Mouse (Mus musculus) frontal cortex, postnatal 25 days (tissue): ENCODE results near the gene Eml1.

Experiments
- DNase-seq, 2 experiments: peaks; one replicate each; pipeline ENCODE4 v3.0.0; 2022; ENCODE audit warnings: low spot score in 2 of 2

Gene Eml1

DNA sequence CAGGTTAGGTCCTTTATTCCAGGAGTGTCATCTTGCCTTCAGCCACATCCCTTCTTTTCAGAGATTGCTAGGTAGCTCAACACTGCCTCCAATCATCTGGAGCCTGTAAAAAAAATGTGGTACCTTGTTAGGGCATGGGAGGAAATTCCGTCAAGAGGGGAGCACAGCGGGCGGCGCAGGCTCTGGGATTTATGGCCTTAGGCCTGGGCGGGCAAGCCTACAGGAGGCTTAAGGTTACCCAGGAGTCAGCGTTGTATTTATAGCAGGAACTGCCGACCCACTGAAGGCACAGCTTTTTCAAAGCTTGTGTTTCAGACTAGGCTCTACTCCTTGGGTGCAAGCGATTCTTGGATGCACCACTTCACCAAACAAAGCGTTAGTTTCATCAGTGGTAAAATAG is 2.9 kb downstream of the Eml1 start:
- no peak for DNase-seq

DNA sequence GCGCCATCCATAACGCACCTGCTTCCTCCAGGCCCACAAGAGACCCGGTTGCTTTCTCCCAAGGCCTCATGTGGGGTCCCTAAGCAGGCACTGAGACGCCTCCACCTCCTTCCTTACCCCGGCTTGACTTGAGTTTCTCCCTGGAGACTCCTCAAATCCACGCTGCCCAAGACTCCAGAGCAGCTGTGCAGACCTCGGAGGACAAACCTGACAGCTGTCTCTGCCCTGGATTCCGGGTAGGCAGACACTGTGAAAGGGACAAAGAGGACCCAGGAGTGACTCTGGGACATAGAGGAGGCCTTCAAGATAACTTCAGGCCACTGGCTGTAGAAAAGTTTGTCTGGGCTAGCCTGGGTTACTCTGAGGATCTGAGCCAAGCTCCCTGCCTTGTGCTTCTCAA is 3.9 kb downstream of the Eml1 start:
- DNase-seq, result no peak

DNA sequence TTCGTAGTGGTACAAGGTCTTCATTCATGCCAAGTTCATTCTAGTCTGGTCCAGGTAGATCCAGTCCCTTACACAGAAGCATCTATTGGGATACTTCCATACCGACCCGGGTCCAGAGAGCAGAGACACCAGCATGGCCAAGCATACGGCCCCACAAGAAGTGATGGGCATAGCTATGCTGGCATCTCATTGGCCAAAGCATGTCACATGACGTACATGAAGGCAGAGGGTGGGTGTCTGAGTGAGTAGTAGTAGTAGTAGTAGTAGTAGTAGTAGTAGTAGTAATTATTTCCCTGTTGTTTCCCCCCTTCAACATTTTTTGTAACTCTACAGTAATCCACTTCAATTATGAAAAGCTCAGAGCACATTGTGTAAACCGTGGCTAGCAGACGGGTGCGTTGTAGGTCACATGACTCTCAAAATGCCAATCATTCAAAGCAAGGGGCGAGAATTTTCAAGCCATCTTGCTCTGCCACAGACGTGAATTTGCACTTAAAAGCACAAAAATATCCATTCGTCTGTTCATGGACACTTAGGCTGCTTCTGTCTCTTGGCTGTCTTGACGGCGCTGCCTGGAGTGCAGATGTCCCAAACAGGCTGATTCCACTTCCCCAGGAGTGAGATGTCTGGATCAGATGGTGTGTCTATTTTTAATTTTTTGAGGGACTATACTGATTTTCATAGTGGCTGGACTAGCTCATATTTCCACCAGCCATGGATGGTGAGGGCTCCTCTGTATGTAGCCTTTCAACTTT is 7.8 kb downstream of the Eml1 start:
- DNase-seq, result no peak

DNA sequence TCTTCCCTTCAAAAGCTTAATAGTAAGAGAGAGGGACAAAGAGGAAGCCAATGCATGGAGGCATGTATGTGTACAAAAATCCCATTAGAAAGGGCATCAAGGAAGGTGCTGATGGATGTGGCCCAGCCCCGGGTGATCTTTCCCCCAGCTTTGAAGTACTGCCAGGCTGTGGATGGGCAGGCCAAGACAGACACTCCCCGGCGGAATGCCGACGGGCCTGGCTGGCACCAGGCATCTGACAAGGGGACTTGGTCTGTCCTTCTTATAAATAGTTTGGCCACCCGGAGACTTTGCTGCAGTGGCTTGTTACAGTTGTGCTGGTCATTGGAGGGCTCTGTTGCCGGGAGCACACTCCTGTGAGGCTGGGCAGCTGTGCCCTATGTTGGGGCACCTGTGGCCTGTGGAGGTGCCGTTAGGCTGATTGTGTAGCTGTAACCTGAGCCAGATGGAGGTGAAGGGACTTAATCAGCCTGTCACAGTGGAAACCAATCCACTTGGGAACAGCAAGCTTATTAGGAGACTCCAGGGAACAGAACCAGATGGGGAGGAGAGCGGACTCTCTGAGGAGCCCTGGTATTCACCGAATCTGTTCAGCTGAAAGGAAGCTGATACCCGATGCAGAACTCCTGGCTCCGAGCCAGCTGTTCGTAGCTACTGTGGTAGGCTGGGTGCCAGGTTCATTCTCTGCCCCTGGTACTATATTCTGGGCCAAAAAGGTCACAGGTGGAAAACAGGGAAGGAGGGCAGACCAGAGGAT is 15.9 kb downstream of the Eml1 start:
- no peak for DNase-seq

DNA sequence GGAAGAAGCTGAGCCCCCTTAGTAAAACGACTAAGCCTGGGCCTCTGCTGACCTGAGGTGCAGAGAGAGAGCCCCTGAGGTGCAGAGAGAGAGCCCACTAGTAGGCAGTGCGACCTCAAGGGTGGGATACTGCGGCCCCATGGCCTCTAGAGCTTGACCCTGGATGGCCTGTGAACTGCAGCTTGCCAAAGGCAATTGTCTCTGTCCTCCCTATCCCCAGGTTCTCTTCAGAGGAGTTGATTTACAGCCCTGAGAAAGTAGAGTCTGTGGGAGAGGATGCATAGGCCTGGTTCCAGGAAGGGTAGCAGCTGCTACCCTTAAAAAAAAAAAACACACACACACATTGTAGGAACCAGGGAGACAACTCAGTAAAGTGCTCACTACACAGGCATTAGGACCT is 19.0 kb downstream of the Eml1 start:
- DNase-seq, result no peak

DNA sequence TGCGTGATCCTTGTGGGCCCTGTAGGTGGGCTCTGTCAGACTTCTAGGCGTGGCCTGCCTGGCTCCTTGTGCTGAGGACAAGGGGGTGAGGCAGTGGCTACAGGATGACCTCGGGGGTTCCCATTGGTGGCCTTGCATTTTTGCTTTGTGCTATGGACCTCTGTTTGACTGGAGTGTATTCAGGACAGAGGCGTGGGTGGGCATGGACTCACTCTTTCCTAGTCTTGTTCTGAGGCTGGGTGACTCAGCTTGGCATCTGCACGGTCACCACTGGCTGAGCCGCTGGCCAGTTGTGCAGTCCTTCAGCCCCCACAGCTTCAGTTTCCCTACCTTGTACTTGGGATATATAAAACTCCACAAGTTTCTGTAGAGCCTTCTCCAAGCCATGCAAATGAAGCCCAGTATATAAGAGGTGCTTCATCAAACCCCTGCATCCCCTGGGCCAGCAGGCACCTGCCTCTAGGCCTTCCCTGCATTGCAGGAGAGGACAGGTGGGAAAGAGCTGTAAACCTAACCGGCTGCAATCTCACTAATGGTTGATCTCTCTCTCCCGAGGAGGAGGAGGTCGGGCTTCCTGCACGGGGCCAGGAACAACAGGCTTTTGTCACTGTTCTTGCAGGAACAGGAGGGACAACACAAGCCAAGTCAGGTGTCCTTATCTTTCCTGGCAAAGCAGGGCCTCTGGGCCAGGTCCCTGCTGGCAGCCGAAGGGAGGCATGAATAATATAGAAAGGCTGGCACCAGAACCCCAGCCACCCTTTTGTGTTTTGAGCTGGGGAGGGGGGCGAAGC is 21.7 kb downstream of the Eml1 start:
- no peak for DNase-seq

DNA sequence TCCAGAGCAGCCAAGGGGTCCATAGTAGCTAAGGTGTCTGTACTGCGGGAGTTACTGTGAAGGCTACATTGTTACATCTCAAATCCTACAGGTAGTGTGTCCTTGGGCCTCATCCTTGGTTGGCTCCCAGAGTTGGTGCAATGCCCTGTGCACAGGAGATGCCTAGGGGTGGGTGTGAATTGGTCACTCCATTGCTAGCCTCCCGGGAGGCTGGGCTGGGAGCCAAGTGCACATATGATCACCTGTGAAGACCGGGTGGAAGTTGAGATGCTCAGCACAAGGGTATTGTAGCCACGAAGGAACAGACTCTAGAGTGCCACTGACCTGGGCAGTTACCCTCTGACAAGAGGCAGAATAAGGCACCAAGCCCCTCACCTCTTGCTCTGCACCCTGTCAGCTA is 22.3 kb downstream of the Eml1 start:
- no peak for DNase-seq

DNA sequence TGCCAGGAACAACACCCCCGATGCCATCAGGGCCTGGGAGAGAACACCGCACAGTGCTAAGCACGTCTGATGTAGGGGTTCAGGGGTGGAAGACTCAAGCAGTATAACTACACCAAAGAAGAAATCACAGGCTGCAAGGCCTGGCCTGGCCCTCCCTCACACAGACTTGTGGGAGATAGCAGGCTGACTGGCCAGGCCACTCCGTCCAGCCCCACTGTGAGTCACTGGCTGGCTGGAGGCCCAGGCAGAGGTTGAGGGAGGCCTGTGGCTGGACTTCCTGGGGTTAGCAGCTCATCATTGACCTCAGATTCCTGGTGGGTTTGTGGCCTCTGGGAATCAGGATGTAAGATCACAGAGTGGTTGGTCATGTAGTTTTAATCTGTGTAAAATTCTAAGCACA is 22.9 kb downstream of the Eml1 start:
- DNase-seq, result no peak

DNA sequence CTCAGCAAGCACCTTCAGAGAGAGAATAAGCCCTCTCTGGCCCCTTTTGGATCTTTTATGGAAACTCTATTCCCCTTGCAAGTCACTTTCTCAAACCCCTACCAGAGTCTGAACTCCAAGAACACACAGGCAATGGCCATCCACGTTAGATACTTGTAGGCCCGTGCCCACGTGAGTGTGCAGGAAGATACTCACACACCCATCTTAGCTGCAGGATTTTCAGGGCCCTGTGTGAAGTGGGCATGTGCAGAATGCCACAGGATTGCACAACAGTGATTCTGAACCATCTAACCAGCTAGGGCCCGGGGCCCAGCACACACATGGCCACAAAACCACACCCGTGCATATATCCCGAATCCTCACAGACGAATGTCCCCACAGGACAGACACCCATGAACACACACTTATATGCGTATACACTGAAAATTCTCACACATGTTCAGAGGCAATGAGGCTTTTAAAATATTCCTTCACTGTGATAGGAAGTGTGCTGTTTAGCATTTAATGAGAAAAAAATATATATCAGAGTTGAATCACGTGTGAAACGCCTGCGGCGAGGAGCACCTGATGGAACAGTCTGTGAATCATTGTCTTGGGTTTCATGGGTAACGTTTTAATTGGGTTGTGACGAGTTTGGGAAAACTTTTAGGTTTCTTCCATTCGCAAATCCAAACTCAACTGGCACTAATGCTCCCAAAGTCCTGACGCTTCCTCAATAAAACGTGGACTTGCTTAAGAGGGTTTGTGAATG is 24.0 kb downstream of the Eml1 start:
- no peak for DNase-seq

DNA sequence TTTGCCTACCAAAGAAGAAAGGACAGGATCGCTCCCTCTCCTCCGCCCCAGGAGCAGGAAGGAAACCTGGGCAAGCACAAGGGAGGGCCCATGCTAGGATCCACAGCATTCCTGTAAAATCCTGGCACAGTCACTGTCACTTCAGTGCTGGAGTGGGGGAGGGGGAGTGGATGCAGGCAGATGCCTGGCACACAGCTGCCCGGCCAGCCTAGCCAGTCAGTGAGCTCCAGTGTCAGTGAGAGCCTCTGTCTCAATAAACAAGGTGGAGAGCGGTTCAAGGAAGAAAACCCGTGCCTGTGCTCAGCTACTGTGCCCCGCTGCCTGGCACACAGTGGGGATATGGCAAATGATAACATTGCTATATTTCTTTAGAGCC is 24.5 kb downstream of the Eml1 start:
- DNase-seq, result no peak

DNA sequence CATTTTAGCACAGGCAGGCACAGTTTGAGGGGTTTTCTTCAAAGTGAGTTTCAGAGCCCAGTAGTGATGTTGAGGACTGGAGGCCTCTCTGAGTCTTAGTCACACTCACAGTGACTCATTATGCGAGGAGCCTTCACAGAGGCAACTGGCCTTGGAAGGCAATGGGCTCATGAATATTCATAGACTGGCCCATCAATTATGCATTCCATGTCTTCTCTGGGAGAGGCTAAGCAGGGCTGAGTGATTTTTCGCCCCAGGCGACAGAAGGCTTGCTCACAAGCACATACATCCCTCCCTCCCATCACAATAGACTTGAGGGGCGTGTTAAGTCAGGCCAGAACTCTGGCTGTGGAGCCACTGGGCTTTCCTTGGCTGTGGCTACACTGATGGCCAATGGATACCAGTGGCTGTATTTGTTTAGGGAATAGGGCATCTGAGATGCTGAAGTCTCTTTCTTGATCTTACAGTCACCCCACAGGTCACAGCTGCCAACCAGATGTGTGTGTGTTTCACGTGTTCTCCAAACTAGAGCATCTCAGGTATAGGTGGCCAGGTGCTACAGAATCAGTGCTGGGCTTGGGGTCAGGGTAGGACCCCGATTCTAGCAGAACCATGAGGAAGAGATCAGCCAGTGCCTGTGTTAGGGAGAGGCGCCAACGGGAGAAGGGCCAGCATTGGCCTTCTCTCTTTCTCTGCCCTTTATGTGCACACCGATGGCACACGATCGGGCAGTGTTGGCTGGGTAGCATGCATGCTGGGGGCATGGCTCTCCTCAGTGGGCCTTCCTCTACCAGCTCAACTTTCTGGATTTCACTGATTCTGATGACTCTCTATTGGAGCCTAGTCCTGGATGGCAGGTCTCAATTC is 25.6 kb downstream of the Eml1 start:
- peak in 1 of 2 experiments; percentile 35 for DNase-seq

DNA sequence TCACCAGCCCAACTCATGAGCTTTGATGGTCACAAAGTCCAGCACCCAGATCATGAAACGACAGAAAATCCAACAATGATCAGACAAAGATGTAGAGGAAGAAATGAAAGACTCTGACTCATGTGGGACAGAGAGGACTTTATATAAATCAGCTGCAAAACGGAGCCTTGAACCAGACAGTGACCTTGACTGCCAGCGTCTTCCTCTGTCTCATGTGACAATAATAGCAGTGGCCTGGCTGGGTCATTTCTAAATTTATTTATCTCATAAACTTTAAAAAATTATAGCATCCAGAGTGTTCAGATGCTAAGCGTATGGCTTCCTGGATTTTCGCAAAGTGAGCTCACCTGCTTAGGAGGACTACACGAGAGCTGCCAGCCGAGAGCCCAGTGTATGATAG is 27.9 kb downstream of the Eml1 start:
- DNase-seq, result no peak

DNA sequence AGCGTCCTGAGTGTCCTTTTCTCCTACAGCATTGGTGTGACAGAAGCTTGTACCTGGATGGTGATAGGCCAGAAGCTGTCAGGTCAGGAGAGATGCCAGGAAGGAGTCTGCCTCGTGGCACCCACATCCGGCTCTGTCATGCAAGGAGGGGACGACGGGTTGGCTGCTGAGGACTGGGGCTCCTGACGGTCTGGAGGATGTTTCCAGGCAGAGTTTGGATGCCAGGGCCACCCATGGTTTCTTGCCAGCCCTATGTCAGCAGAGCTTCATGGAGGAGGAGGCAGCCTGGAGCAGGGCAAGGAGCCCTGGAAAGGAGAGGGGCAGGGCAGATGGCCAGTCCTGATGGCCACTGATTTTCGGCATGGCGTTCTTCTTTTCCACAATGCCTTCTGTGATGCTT is 28.4 kb downstream of the Eml1 start:
- no peak for DNase-seq

DNA sequence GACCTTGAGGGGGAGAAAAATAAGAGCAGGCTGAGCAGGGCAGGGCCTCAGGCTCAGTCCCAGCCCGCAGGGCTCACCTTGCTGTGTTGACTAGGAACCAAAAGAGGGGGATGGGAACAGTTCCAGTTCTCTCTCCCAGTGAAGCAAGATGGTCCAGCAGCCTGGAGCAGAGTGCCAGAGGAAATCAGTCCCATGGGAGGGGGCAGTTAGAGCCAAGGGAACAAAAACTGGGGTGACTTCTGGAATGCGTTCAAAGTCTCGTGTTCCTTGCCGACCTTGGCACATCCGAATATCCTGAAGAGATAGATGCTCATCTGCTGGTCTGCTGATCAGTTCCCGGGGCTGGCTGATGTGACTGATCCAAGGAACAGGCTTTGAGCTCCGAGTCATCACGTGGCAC is 30.2 kb downstream of the Eml1 start:
- DNase-seq, result no peak

DNA sequence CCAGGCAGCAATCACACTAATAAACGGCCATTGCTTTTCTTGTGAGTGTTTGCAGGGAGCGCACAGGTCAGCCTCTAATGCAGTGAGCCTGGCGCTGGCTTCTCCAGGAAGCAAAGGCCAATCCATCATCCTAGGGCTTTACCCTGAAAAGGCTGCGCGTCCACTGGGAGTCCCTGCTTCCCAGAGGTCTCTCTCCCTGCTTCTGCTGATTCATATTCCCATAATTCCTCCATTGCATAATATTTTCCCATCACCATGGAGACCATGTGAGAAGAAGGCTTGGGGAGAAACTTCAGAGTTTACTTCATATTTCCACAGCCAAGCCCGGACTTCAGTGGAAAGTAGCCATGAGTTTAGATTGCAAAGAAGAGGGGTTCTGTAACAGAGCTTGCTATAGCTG is 33.2 kb downstream of the Eml1 start:
- DNase-seq, result no peak

DNA sequence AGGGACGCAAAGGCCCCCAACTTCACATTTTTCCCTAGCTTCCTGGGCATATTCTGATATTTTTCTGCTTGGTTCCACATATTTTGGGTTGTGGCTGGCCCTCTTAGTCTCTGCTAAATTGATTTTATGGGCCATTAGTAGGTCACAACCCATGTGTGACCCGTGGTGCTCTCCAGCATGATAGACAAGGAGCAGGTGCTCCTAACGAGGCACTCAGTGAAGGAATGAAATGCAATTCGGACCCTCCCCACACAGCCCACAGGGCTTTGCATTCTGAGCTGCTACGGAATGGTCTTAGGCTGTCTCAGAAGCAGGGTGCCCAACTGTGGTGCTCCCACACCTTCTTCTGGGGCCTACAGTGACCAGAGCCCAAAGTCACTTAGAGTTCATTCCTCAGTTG is 38.3 kb downstream of the Eml1 start:
- DNase-seq, result no peak

DNA sequence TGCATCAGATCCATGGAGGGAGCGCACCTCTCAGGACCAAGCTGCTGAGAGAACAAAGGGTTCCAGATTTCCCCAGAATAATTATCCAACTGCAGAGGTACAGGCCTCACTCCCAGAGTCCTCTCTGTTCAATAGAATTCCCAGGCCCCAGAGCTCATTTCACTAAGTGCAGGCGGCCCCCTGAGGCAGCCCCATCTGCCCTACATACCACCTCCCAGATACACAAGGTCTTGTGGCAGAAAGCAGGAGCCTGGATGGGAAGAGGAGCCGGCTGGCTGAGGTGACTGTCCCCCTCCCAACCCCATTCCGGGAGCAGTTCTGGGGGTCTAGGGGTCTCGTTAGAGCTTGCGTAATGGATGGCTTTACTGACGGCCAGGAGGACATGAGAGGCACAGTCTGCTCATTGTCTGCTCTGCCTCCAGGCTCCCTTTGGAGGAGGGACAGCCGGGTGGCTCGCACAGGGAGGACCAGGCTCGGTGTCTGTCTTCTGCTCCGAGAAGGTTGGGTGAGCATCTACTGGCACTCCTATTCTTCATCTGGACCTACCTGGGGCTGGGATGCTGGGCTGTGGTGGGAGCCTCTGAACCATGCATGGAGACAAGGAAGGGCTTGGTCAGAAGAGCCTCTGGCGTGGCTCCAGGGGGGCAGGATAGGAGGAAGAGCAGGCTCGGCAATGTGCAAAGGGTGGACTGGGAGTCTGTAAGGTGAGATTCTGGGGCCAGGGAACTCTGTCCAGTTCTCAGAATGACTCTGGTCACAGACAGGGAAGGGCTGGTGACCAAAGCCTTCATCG is 39.9 kb downstream of the Eml1 start:
- DNase-seq, result no peak

DNA sequence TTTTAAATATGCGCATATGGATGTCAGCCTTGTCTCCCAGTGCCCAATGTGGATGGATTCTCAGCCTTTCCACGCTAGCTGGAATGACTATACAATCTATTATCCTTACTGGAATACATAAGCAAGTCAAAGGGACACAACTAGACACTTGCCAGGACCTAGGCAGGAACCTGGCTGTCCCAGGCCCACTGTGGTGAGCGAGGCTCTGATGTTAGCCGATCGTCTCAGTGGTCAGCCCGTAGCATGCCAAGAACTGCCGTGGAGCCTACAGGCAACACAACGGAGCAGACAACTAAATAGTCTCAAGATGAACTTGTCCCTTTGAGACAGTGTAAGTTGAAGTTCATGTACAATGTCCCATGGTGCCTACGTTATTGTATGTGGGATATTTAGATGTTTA is 44.2 kb downstream of the Eml1 start:
- DNase-seq, result no peak

DNA sequence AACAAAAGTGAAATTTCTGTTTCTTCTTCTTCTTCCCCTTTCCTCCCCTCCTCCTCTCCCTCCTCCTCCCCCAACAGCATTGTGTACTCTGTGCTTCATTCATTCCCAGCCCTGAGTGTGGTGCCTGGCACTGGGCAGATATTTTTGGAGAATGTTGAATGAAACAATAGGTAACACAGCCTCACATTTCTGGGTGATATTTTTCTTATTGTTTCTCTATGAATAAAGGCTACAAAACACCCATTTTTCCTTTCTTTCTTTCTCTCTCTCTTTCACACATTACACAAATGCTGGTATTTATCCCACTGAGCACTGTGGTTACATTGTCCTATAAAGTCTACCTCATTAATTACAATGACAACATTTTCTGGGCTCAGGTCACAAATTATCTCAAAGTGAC is 48.8 kb downstream of the Eml1 start:
- no peak for DNase-seq

DNA sequence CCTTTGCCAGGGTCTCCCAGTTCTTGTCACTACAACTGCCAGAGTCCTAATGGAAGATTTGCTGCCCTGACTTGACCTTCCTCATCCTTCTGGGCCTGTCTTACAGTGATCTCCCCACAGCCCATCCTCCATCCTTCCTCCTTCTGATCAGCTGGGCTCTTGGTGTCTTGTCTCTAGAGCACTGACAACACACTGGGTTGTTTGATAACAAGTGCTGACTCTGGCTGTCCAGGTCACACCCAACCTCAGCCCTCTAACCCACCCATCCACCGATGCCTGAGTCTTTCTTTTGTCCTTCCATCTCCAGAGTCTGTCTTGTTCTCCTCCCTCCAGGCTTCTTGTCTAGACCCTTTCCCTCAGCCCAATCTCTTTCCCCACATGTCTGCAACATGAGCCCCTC is 50.7 kb downstream of the Eml1 start:
- no peak for DNase-seq
